Mouse (Mus musculus) stomach, embryonic 15.5 days (tissue): ENCODE measurements at regions not wholly inside any gene's neighbourhood (a gene's known extent, or its start where the extent isn't known, plus 50 kb on each side); places are given as distances from the start of the nearest gene placed in this dataset.

Experiments used
- ATAC-seq: fragments of 200-750 bp; cut with Nextera tagmentation; 2 replicates; pipeline ENCODE4 v1.8.0; 2017; ENCODE audit warnings: low read depth, moderate number of reproducible peaks, moderate TSS enrichment; ENCODE audit not compliant: insufficient read depth, low FRiP score
- H3K27ac ChIP-seq: fragments of 300-500 bp; sonication (generic); 2 replicates; pipeline ENCODE4 v1.5.1; 2015; ENCODE audit warnings: mild to moderate bottlenecking, inconsistent platforms
- H3K27me3 ChIP-seq: fragments of 300-500 bp; sonication (generic); replicated peaks from 2 replicates; pipeline ENCODE4 v1.6.1; 2015; ENCODE audit warnings: inconsistent platforms
- H3K36me3 ChIP-seq: fragments of 300-500 bp; sonication (generic); 2 replicates; pipeline ENCODE4 v1.6.1; 2015; ENCODE audit warnings: inconsistent platforms
- H3K4me1 ChIP-seq: fragments of 300-500 bp; sonication (generic); 2 replicates; pipeline ENCODE4 v1.6.1; 2015; ENCODE audit warnings: inconsistent platforms
- H3K4me2 ChIP-seq: fragments of 300-500 bp; sonication (generic); 2 replicates; pipeline ENCODE4 v1.6.1; 2015; ENCODE audit warnings: mild to moderate bottlenecking, inconsistent platforms
- H3K4me3 ChIP-seq: fragments of 300-500 bp; sonication (generic); replicated peaks from 2 replicates; pipeline ENCODE4 v1.5.1; 2015; ENCODE audit warnings: inconsistent platforms
- H3K9ac ChIP-seq: fragments of 300-500 bp; sonication (generic); 2 replicates; pipeline ENCODE4 v1.6.1; 2015; ENCODE audit warnings: inconsistent platforms
- H3K9me3 ChIP-seq: fragments of 300-500 bp; sonication (generic); 2 replicates; pipeline ENCODE4 v1.6.1; 2016; ENCODE audit warnings: inconsistent platforms
- WGBS: fragments of 180-500 bp; shearing (Covaris S2); methylation state at CpG from one replicate; pipeline ENCODE4 v1.1.7; 2015; 5-methylcytosine and 5-hydroxymethylcytosine counted together

DNA sequence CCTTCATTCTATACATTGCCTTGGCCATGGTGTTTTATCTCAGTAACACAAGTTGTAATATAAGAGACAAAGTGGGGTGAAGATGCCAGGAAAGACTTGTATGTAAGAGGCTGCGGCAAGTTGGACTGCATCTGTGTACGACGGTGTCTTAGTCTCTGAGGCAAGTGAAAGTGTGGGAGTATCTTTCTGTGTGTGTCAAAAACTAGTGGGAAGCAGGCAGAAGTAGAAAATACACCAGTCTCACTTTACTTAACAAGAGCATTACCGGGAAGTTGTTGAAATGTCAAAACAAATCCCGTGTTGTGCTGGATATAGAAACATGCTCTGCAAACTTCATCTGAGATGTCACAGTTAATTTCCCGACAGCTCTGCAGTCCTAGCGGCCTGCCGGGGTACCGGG lies 200.9 kb downstream of the Kcnrg start:
- H3K4me1 ChIP-seq: peaks cover 5% of the 10 kb centered on the region; the same call in 1 of the 2 replicates
- H3K9ac ChIP-seq: no peak overlapping the region
- WGBS: 61% methylated on average over 9 of the region's 9 CpGs
- no peaks in the 10 kb centered on the region for H3K36me3 ChIP-seq
- H3K9me3 ChIP-seq: no peaks in the 10 kb centered on the region
- no peaks in the 10 kb centered on the region for H3K27me3 ChIP-seq
- H3K27ac ChIP-seq: no peak overlapping the region
- ATAC-seq: no peak
- H3K4me2 ChIP-seq: no peak overlapping the region
- H3K4me3 ChIP-seq: no peak overlapping the region

DNA sequence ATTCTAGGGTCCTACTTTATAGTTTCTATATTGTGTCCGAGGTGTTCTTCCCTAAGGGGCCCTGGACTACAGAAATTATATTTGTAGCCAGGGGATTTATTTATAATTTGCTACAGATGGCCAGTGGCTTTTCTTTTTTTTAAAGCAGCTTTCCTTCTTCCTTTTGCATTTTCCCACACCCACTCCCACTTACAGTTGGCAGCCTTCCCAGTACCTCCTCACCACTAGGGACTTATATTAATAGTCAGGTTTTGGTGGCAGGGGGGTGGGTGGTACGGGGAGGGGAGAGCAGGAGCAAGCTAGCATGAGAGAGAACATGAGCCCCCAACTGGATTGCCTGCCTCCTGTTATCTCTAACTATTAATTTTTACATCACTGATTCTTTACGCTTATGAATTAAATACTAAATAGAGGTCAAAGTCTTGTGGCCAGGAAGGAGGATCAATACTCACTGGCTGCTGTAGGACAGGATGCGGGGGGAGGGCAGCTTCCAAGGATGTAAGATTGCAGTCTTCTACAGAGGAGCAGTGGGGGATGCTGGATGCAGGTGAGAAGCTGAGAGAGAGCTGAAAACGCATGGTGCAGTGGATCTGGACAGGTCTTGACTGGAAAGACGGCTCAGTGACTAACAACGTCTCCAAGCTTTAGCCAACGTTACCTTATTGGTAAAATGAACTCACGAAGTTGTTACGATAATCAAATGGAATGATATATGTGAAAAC lies 202.6 kb downstream of the Kcnrg start:
- Histone ChIP-seq H3K4me2 (no peak overlapping the region), H3K9me3 (no peaks in the 10 kb centered on the region), H3K4me1 (peaks cover 5% of the 10 kb centered on the region; the same call in 1 of the 2 replicates), H3K27me3 (no peaks in the 10 kb centered on the region), H3K36me3 (no peaks in the 10 kb centered on the region), H3K4me3 (no peak overlapping the region), H3K27ac (no peak overlapping the region), H3K9ac (no peak overlapping the region)
- 50% methylated on average over 10 of the region's 10 CpGs for WGBS
- no peak for ATAC-seq

DNA sequence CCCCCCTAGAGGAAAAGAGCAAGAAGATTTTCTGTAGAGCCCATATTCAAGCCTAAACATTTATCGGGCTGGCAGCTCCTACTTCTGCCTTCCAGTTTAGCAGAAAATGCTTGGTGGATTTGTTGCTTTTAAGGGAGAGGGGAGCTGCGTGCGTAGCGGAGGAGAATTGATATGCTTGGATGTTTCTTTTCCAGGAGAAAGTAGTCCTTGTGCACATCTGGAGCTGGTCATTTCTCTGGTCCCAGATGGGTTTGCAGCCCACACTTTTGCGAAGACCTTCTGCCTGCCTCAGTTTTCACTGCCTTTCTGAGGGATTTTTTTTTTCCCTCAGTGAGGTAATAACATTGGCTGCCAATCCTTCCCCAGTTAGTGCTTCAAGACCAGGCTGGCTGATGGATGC lies 203.6 kb downstream of the Kcnrg start:
- Histone ChIP-seq H3K36me3 (no peaks in the 10 kb centered on the region), H3K27ac (no peak overlapping the region), H3K27me3 (no peaks in the 10 kb centered on the region), H3K4me3 (no peak overlapping the region), H3K9me3 (no peaks in the 10 kb centered on the region), H3K9ac (no peak overlapping the region), H3K4me2 (no peak overlapping the region), H3K4me1 (peaks cover 5% of the 10 kb centered on the region; the same call in 1 of the 2 replicates)
- ATAC-seq: no peak
- 53% methylated on average over 5 of the region's 5 CpGs for WGBS

DNA sequence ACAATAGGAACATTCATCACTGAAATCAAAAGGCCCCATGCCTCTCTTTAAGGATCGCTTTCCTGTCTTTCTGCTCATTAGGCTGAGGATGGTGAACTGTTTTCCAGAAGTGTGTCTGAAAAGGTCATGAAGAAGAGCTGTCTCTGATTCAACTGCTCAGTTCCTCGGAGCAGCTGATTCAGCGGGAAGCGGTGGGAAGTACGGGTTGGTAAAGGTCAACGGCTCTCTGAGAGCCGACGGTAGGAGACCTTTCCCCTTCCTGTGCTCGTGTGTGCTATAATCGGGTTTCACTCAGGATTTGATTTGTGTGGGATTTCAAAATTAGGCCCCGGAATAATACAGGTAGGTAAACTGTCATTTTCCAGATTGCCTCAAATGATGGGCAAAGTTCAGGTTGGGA lies 210.5 kb downstream of the Kcnrg start:
- H3K9me3 ChIP-seq: no peaks in the 10 kb centered on the region
- 53% methylated on average over 11 of the region's 11 CpGs for WGBS
- no peaks in the 10 kb centered on the region for H3K36me3 ChIP-seq
- no peak overlapping the region for H3K4me3 ChIP-seq
- no peak overlapping the region for H3K9ac ChIP-seq
- no peak for ATAC-seq
- no peak overlapping the region for H3K4me2 ChIP-seq
- no peaks in the 10 kb centered on the region for H3K27me3 ChIP-seq
- no peaks in the 10 kb centered on the region for H3K4me1 ChIP-seq
- H3K27ac ChIP-seq: no peak overlapping the region

DNA sequence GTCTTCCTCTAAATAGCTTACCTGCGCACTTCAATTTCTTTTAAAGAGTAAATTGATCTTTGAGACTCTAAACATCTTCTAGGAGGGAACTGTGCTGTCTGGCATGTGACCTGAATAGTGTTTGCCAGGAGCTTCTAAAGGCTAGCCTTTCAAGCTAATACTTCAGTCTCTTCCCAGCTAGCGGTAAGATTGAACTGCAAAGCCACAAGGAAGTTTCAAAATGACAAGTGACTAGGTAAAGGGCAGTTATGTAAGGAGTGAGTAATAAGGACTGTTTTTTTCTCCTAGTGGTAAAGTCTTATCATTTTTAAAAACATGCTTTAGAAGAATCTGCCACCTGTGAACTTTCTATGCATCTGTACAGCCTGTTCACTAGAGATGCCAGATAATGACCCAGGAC lies 211.1 kb downstream of the Kcnrg start:
- 82% methylated on average over 2 of the region's 2 CpGs for WGBS
- Histone ChIP-seq H3K27me3 (no peaks in the 10 kb centered on the region), H3K27ac (no peak overlapping the region), H3K4me3 (no peak overlapping the region), H3K36me3 (no peaks in the 10 kb centered on the region), H3K4me1 (no peaks in the 10 kb centered on the region), H3K4me2 (no peak overlapping the region), H3K9ac (no peak overlapping the region), H3K9me3 (no peaks in the 10 kb centered on the region)
- no peak for ATAC-seq

DNA sequence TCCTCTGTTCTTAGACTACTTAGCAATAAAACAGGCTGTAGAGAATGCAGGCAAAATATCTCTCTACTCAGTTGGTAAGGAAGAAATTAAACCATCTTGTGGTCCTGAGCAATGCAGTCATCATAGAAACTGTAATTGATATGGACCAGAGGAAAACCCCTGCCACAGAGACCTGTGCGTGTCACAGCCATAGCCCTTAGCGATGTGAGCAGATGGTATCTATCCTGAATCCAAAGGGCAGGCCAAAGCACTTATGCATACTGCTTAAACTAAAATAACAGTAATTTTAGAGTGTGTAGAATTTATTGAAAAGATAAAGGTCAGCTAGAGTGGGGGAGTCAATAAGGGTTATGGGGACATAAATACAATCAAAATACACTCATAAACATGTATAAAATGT lies 212.0 kb downstream of the Kcnrg start:
- H3K4me3 ChIP-seq: no peak overlapping the region
- 65% methylated on average over 2 of the region's 2 CpGs for WGBS
- H3K4me2 ChIP-seq: no peak overlapping the region
- ATAC-seq: no peak
- no peaks in the 10 kb centered on the region for H3K36me3 ChIP-seq
- no peaks in the 10 kb centered on the region for H3K4me1 ChIP-seq
- H3K27me3 ChIP-seq: no peaks in the 10 kb centered on the region
- H3K9me3 ChIP-seq: no peaks in the 10 kb centered on the region
- no peak overlapping the region for H3K27ac ChIP-seq
- H3K9ac ChIP-seq: no peak overlapping the region

GRCm38 (mm10) chr14:61834291-61834936 lies 227.2 kb downstream of the Kcnrg start:
- Histone ChIP-seq H3K36me3 (no peaks in the 10 kb centered on the region), H3K9ac (no peak overlapping the region), H3K9me3 (no peaks in the 10 kb centered on the region), H3K4me2 (no peak overlapping the region), H3K4me3 (no peak overlapping the region), H3K27ac (no peak overlapping the region), H3K27me3 (no peaks in the 10 kb centered on the region), H3K4me1 (peaks cover 3% of the 10 kb centered on the region; the same call in 1 of the 2 replicates)
- no peak for ATAC-seq
- 48% methylated on average over 8 of the region's 8 CpGs for WGBS

GRCm38 (mm10) chr14:61835729-61836128 lies 228.5 kb downstream of the Kcnrg start:
- H3K4me2 ChIP-seq: no peak overlapping the region

DNA sequence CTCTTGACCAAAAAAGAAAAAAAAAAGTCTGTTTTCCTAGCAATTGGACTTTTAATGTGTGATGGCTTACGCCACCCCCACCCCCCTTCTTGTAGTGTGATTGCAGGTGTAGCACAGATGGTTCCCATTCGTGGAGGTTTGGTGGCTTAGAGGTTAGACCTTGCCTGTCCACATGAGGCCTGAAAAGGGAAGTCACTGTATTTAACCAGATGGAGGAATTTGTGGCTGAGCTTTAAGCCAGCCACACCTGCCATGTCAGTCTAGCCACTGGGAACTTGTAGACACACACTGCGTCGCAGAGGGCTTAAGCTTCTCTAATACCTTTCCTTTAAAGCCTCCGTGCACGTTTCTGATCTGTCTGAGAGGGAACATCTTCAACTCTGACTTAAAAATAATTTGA lies 229.0 kb downstream of the Kcnrg start:
- Histone ChIP-seq H3K4me2 (no peak overlapping the region), H3K9me3 (no peaks in the 10 kb centered on the region), H3K27ac (no peak overlapping the region), H3K27me3 (no peaks in the 10 kb centered on the region), H3K4me3 (no peak overlapping the region), H3K36me3 (no peaks in the 10 kb centered on the region), H3K9ac (no peak overlapping the region), H3K4me1 (peaks cover 3% of the 10 kb centered on the region; the same call in 1 of the 2 replicates)
- 43% methylated on average over 6 of the region's 6 CpGs for WGBS
- no peak for ATAC-seq

More at GRCm38 (mm10) chr14:61835729-61836128, 228.5 kb downstream of the Kcnrg start:
- Histone ChIP-seq H3K9me3 (no peaks in the 10 kb centered on the region), H3K4me1 (peaks cover 3% of the 10 kb centered on the region; the same call in 1 of the 2 replicates), H3K9ac (no peak overlapping the region), H3K36me3 (no peaks in the 10 kb centered on the region), H3K4me3 (no peak overlapping the region), H3K27ac (no peak overlapping the region), H3K27me3 (no peaks in the 10 kb centered on the region)
- no peak for ATAC-seq
- WGBS: 25% methylated on average over 6 of the region's 6 CpGs

GRCm38 (mm10) chr14:61836965-61837364 lies 229.7 kb downstream of the Kcnrg start:
- Histone ChIP-seq H3K9me3 (no peaks in the 10 kb centered on the region), H3K4me1 (peaks cover 3% of the 10 kb centered on the region; the same call in 1 of the 2 replicates), H3K36me3 (no peaks in the 10 kb centered on the region), H3K27me3 (no peaks in the 10 kb centered on the region), H3K27ac (no peak overlapping the region), H3K4me3 (no peak overlapping the region), H3K9ac (no peak overlapping the region), H3K4me2 (no peak overlapping the region)
- ATAC-seq: no peak
- WGBS: 53% methylated on average over 4 of the region's 4 CpGs

GRCm38 (mm10) chr14:61837851-61838250 lies 230.6 kb downstream of the Kcnrg start:
- no peak for ATAC-seq
- WGBS: 70% methylated on average over 8 of the region's 8 CpGs
- H3K4me2 ChIP-seq: no peak overlapping the region

DNA sequence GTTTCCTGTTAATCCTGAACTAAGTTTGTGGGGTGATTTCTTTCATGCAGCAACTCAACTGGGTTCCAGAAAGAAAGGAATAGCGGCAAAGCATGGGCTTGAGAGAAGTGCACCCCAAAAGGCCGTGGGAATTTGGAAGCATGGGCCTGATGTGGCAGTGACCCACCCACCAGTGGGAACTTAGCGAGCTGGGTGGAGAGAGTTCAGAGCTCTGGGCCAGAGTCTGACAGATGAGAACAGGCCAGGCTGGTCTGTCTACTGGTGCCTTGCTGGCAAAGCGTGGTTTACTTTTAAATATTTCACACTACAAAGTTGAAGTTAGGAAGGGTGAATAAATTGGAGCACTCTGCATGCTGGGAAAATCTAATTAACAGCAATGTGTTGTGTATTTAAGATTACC lies 235.2 kb downstream of the Kcnrg start:
- Histone ChIP-seq H3K9ac (no peak overlapping the region), H3K4me3 (no peak overlapping the region), H3K9me3 (no peaks in the 10 kb centered on the region), H3K4me1 (no peaks in the 10 kb centered on the region), H3K4me2 (no peak overlapping the region), H3K36me3 (no peaks in the 10 kb centered on the region), H3K27ac (no peak overlapping the region), H3K27me3 (no peaks in the 10 kb centered on the region)
- WGBS: 82% methylated on average over 4 of the region's 4 CpGs
- ATAC-seq: no peak

More at GRCm38 (mm10) chr14:61837851-61838250, 230.6 kb downstream of the Kcnrg start:
- no peak overlapping the region for H3K27ac ChIP-seq
- H3K4me3 ChIP-seq: no peak overlapping the region
- no peak overlapping the region for H3K9ac ChIP-seq
- H3K36me3 ChIP-seq: no peaks in the 10 kb centered on the region
- H3K27me3 ChIP-seq: no peaks in the 10 kb centered on the region
- H3K9me3 ChIP-seq: no peaks in the 10 kb centered on the region
- peaks cover 3% of the 10 kb centered on the region; the same call in 1 of the 2 replicates for H3K4me1 ChIP-seq
